Mouse (Mus musculus): ENCODE results near the gene Rpgrip1l. TPM values are rescaled to one million over a fixed set of nuclear protein-coding genes. Genes with fewer than 3 reads are reported as not detected.
A peak's percentile ranks its signal among the peaks of the same experiment; 100 is the strongest.

The Rpgrip1l gene
- polyA plus RNA-seq, 1 experiment from 2014 or later: 14.4 TPM

DNA sequence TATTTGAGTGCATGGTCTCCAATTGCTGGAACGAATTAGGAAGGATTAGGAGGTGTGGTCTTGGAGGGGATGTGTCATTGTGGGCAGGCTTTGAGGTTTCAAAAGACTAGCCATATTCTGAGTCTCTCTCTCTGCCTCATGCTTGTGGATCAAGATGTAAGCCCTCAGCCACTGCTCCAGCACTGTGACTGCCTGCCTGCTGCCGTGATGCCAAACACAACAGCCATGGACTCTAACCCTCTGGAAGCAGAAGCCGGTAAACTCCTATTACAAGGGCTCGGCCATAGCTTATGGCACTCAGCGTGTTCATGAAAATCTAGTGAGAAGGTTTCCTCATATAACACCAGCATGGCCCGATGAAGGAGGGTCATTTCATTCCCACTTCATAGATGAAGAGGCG lies 36.8 kb upstream of the Rpgrip1l start:
- H3K27ac ChIP-seq (replicated peaks): no peak overlapping the region
- H3K9me3 ChIP-seq: no peaks in the 10 kb centered on the region; the same call in 1 of the 2 replicates
- H3K36me3 ChIP-seq: no peaks in the 10 kb centered on the region
- H3K27me3 ChIP-seq: no peaks in the 10 kb centered on the region
- H3K4me3 ChIP-seq: no peak overlapping the region
- WGBS: 91% methylated on average over 7 of the region's 7 CpGs
- no peak overlapping the region for H3K9ac ChIP-seq (replicated peaks)
- peaks cover 3% of the 10 kb centered on the region for H3K4me1 ChIP-seq
- no peak for ATAC-seq (ENCODE audit: low FRiP score, low read depth)
- H3K4me2 ChIP-seq (replicated peaks): no peak overlapping the region

DNA sequence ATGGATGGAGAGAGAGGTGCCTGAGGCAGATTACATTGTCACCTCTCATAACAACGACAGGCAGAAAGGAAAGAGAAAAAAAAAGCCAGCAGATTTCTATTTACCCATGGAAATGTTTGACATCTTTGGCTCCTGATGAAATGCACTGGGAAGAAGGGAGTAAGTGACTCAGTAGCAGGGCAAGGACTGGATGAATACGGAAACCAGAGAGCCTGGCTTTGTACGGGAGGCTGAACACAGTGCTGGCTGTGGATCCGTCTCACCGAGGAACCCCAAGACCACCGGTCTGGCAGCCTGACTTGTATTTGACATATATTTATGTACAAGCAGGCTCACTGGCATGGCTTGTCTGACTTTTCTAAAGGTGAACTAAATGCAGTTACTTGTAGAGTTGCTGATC lies 34.5 kb upstream of the Rpgrip1l start:
- no peaks in the 10 kb centered on the region for H3K27me3 ChIP-seq
- no peak for ATAC-seq (ENCODE audit: low FRiP score, low read depth)
- no peaks in the 10 kb centered on the region for H3K36me3 ChIP-seq
- H3K4me2 ChIP-seq (replicated peaks): no peak overlapping the region
- no peak overlapping the region for H3K9ac ChIP-seq (replicated peaks)
- 86% methylated on average over 6 of the region's 6 CpGs for WGBS
- no peaks in the 10 kb centered on the region; the same call in 1 of the 2 replicates for H3K9me3 ChIP-seq
- no peak overlapping the region for H3K4me3 ChIP-seq
- H3K4me1 ChIP-seq: no peaks in the 10 kb centered on the region
- no peak overlapping the region for H3K27ac ChIP-seq (replicated peaks)

DNA sequence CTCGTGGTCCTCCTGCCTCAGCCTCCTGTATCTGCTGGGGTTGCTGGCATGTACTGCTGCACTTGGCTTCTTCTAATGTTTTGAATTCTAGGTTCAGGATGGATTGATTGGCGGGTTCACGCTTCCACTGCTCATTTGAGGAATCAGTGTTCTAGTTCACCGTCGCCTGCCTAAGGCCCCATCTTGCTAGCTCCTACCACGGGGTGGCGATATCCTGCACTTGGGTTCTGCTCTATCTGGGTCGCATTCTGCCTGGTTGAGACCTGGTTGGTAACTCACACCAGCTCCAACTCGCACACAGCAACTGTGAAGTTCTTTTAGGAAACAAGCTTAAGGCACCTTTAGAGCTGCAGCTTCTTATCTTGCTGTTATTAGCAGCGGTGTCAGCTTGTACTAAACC lies 34.1 kb upstream of the Rpgrip1l start:
- H3K4me2 ChIP-seq (replicated peaks): no peak overlapping the region
- ATAC-seq (ENCODE audit: low FRiP score, low read depth): no peak
- 89% methylated on average over 10 of the region's 10 CpGs for WGBS
- no peaks in the 10 kb centered on the region; the same call in 1 of the 2 replicates for H3K9me3 ChIP-seq
- H3K4me3 ChIP-seq: no peak overlapping the region
- H3K27ac ChIP-seq (replicated peaks): no peak overlapping the region
- peaks cover 3% of the 10 kb centered on the region; the same call in 1 of the 2 replicates for H3K4me1 ChIP-seq
- H3K36me3 ChIP-seq: no peaks in the 10 kb centered on the region
- H3K9ac ChIP-seq (replicated peaks): no peak overlapping the region
- no peaks in the 10 kb centered on the region for H3K27me3 ChIP-seq

DNA sequence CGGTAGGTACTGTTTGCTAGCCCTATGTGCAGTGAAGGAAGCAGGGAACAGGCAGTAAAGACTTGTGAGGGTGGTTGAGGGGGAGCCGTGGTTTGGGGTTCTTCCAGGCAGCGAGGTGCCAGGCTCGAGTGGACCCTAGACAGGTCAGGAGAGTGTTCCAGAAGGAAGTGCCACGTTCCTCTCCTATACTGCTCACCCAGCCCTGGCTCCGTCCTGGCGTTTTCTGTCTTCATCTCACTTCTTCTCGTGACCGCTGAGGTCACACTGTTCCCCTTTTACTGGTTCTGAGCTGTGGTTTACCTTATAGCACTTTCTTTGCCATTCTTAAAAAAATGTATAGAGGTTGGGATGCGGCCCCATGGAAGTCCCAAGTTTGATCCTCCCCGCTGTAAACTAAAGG lies 31.6 kb upstream of the Rpgrip1l start:
- 97% methylated on average over 11 of the region's 11 CpGs for WGBS
- no peak overlapping the region for H3K27ac ChIP-seq (replicated peaks)
- H3K9ac ChIP-seq (replicated peaks): no peak overlapping the region
- H3K4me1 ChIP-seq: peaks cover 5% of the 10 kb centered on the region; the same call in 1 of the 2 replicates
- H3K36me3 ChIP-seq: no peaks in the 10 kb centered on the region
- no peak overlapping the region for H3K4me3 ChIP-seq
- no peaks in the 10 kb centered on the region for H3K27me3 ChIP-seq
- no peaks in the 10 kb centered on the region; the same call in 1 of the 2 replicates for H3K9me3 ChIP-seq
- ATAC-seq (ENCODE audit: low FRiP score, low read depth): no peak
- H3K4me2 ChIP-seq (replicated peaks): no peak overlapping the region

DNA sequence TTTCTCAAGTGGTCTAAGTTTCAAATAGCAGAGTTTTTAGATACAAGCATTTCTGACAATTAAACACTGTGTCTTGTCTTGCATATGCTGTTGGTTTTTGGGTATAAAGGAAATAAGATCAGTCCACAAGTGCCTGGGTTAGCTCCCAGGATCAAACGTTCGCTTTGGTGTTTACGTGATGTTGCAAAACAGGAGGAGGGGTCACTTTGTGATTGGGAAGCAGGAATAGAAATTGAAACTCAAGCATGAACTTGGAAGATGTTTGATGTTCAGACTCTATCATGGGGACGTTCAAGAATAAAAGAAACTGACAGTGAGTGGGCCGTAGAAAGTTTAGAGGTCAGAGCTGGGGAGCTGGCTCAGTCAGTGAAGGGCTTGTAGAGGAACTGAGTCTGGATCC lies 29.7 kb upstream of the Rpgrip1l start:
- H3K4me1 ChIP-seq: peaks cover 5% of the 10 kb centered on the region; the same call in 1 of the 2 replicates
- no peak overlapping the region for H3K9ac ChIP-seq (replicated peaks)
- ATAC-seq (ENCODE audit: low FRiP score, low read depth): no peak
- H3K36me3 ChIP-seq: no peaks in the 10 kb centered on the region
- H3K4me3 ChIP-seq: no peak overlapping the region
- H3K27ac ChIP-seq (replicated peaks): no peak overlapping the region
- no peaks in the 10 kb centered on the region for H3K27me3 ChIP-seq
- H3K4me2 ChIP-seq (replicated peaks): no peak overlapping the region
- WGBS: 74% methylated on average over 5 of the region's 5 CpGs
- no peaks in the 10 kb centered on the region for H3K9me3 ChIP-seq

DNA sequence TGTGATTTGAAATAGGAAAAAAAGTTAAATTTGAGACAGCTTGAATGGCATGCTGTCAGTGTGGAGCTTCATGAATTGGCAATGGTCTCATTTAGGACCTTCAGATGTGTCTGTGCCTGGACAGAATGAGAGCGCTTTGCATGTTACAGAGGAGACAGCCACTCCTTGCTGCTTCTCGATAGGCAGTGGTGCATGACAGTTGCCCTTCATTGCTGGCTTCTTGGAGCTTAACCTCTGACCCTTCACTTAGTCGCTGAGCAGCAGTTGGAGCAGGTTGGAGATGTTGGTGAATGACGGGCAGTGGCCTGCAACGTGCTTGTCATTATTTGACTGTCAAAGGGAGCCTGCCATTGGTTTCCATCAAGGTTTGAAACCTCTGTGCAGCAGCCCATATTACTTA lies 29.1 kb upstream of the Rpgrip1l start:
- Histone ChIP-seq H3K4me3 (no peak overlapping the region), H3K9me3 (no peaks in the 10 kb centered on the region), H3K9ac (replicated peaks) (no peak overlapping the region), H3K27ac (replicated peaks) (no peak overlapping the region), H3K4me2 (replicated peaks) (no peak overlapping the region), H3K4me1 (peaks cover 5% of the 10 kb centered on the region; the same call in 1 of the 2 replicates), H3K36me3 (no peaks in the 10 kb centered on the region), H3K27me3 (no peaks in the 10 kb centered on the region)
- no peak for ATAC-seq (ENCODE audit: low FRiP score, low read depth)
- WGBS: 21% methylated on average over 5 of the region's 5 CpGs

DNA sequence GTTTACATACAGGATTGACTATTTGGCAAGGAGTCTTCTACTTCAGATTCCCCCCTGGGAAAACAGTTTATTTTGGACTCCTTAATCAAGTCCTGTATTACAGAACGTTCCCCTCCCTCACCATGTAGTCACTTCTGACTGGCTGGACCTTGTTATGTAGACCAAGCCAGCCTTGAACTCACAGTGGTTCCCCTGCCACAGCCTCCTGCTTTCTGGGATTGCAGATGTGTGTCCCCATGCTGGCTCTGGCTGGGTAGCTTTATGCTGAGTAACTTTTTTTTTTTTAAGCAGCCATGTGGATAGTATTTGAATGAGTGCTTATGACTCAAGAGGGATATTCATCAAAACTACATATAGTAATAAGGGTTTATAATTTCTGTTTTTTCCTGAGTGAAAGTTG lies 27.7 kb upstream of the Rpgrip1l start:
- no peak overlapping the region for H3K27ac ChIP-seq (replicated peaks)
- H3K9ac ChIP-seq (replicated peaks): no peak overlapping the region
- peaks cover 5% of the 10 kb centered on the region; the same call in 1 of the 2 replicates for H3K4me1 ChIP-seq
- H3K36me3 ChIP-seq: peaks cover 4% of the 10 kb centered on the region; the same call in 1 of the 2 replicates
- H3K4me2 ChIP-seq (replicated peaks): no peak overlapping the region
- no peak overlapping the region for H3K4me3 ChIP-seq
- WGBS: 76% methylated on average over 1 of the region's 1 CpGs
- ATAC-seq (ENCODE audit: low FRiP score, low read depth): no peak
- no peaks in the 10 kb centered on the region for H3K27me3 ChIP-seq
- H3K9me3 ChIP-seq: 0 out of 2 replicates have a peak, but pooled peaks cover 4% of the 10 kb centered on the region

DNA sequence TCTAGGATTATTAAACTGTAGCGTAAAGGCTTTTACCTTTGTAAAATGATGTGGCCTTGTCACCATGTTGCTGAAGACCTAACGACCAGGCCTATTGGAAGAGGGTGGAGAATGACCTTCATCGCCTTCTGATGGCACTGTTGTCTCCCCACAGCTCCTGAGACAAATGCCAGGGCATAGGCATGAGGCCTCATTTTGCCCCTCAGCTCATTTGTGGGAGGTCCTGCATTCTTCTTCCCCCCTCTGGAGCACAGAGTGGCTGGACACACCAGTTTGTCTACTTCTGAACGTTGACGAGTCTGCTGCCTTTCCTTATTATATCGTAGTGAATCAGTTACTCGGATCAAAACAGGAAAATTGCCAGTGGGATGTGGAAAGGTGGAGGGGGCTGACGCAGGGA lies 26.6 kb upstream of the Rpgrip1l start:
- no peak for ATAC-seq (ENCODE audit: low FRiP score, low read depth)
- Histone ChIP-seq H3K4me3 (no peak overlapping the region), H3K27me3 (no peaks in the 10 kb centered on the region), H3K36me3 (peaks cover 4% of the 10 kb centered on the region; the same call in 1 of the 2 replicates), H3K4me1 (peaks cover 5% of the 10 kb centered on the region; the same call in 1 of the 2 replicates), H3K27ac (replicated peaks) (no peak overlapping the region), H3K9me3 (0 out of 2 replicates have a peak, but pooled peaks cover 6% of the 10 kb centered on the region), H3K4me2 (replicated peaks) (no peak overlapping the region), H3K9ac (replicated peaks) (no peak overlapping the region)
- whole genome bisulfite sequencing: 91% methylated on average over 8 of the region's 8 CpGs

DNA sequence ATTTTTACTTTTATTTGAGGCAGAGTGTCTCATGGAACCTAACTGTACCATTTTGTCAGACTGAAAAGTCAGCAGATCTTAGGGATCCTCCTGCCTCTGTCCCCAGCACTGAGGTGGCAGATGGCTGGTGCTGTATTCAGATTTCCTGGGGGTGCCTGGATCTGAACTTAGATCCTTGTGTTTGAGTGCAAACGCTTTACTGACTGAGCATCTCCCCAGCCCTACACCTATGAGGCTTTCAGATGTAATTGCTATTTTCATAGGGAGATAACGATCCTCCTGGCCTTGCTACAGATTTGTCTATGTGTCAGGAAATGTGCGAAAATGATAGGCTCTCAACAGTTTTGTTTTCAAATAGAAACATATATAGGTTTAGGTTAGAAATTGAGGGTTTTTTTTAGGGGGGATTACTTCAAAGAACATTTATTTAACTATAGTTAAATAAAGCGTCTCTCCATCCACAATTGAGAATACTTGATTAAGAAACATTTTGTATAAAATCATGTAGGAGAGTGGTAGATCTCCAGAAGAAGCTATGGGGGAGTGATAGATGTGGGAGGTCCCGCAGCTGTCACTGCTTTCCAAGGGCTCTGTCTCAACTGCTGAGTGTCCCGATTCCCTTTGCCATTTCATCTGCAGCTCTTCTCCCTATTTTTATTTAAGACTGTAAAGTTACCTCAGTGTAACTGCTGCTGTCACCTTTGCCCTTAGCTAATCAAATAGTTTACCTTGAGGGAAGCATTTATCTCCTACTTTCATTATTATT lies 25.5 kb upstream of the Rpgrip1l start:
- Histone ChIP-seq H3K4me1 (peaks cover 5% of the 10 kb centered on the region; the same call in 1 of the 2 replicates), H3K9me3 (0 out of 2 replicates have a peak, but pooled peaks cover 10% of the 10 kb centered on the region), H3K27me3 (no peaks in the 10 kb centered on the region), H3K27ac (replicated peaks) (no peak overlapping the region), H3K9ac (replicated peaks) (no peak overlapping the region), H3K36me3 (peaks cover 4% of the 10 kb centered on the region; the same call in 1 of the 2 replicates), H3K4me3 (no peak overlapping the region), H3K4me2 (replicated peaks) (no peak overlapping the region)
- ATAC-seq (ENCODE audit: low FRiP score, low read depth): no peak
- WGBS: 92% methylated on average over 6 of the region's 6 CpGs

DNA sequence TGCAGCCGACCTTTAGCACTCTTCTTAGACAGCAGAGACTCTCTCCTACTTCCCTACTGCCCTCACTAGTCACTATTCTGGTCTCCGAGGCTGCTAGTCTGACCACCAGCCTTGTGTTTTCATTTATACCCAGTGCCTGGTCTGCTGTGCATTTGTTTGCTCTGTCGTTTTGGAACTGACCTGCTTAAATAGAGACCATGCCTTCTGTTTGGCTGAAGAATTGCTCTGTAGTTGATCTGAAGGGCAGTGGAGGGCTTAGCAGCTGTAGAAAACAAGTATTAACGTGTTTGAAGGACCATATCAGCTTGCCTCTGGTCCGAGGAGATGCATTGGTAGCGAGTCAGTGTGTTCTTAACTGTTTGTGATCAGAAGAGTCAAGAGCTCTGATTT lies 16.4 kb upstream of the Rpgrip1l start:
- Histone ChIP-seq H3K4me2 (replicated peaks) (no peak overlapping the region), H3K4me3 (no peak overlapping the region), H3K9ac (replicated peaks) (no peak overlapping the region), H3K36me3 (no peaks in the 10 kb centered on the region; the same call in 1 of the 2 replicates), H3K27ac (replicated peaks) (peak overlapping the region; percentile 78), H3K9me3 (0 out of 2 replicates have a peak, but pooled peaks cover 2% of the 10 kb centered on the region), H3K4me1 (peaks cover 43% of the 10 kb centered on the region), H3K27me3 (no peaks in the 10 kb centered on the region)
- no peak for ATAC-seq (ENCODE audit: low FRiP score, low read depth)
- 28% methylated on average over 6 of the region's 6 CpGs for WGBS

DNA sequence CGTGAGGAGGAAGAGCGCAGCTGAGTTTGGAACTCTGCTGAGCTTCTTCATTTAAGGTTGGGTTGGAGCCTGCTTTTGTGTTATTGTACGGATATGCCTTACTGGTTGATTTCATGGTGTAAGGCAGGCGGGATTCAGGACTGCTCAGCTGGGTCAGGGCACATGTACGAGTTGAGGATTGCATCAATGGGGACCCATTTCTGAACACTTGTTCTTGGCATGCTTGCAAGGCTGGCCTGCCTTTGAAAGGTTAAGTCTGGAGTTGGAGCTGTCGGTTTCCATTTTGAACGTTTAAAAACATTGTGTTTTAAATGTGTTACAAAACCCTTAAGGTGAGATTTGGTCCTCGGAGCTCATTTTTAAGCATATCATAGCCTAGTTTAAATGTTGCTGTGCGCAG lies 16.0 kb upstream of the Rpgrip1l start:
- Histone ChIP-seq H3K9me3 (no peaks in the 10 kb centered on the region), H3K27me3 (no peaks in the 10 kb centered on the region), H3K9ac (replicated peaks) (no peak overlapping the region), H3K4me3 (no peak overlapping the region), H3K27ac (replicated peaks) (peak overlapping the region; percentile 78), H3K4me1 (peaks cover 43% of the 10 kb centered on the region), H3K4me2 (replicated peaks) (no peak overlapping the region), H3K36me3 (no peaks in the 10 kb centered on the region; the same call in 1 of the 2 replicates)
- no peak for ATAC-seq (ENCODE audit: low FRiP score, low read depth)
- WGBS: 74% methylated on average over 9 of the region's 9 CpGs

DNA sequence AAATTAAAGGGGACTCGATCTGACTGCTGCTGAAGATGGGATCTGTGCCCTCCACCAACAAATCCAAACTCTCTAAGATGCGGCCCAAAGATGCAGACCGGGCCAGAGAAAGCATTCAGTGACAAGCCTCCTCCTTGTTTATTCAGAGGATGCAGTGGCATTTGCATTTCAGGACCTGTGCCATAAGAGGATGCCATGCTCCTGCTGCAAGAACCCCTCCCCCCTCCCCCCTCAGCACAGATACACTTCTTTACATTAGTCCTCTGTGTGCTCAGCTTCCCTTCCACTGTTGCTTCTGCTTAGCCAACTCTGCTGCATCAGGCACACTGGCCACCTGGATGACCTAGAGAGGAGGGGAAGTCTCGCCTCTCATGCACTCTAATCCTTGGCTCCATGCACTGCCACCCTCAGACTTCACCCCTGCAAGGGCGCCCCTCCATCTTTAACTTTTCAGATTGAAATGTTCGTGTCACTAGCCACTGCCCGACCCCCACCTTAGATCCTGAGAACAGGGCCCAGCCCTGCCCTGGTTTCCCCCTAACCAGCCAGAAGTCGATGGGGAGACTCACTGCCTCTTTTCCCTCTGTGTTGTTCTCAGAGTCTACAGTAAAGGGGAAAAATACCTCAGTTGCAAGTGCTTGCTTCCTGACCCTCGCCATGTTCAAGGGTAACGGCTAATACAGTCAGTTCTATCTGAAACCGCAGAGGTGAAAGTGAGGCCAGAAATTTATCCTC lies 14.6 kb upstream of the Rpgrip1l start:
- peaks cover 43% of the 10 kb centered on the region for H3K4me1 ChIP-seq
- WGBS: 79% methylated on average over 11 of the region's 11 CpGs

More for the DNA sequence above, 14.6 kb upstream of the Rpgrip1l start:
- no peak overlapping the region for H3K4me3 ChIP-seq
- no peaks in the 10 kb centered on the region for H3K9me3 ChIP-seq
- no peaks in the 10 kb centered on the region for H3K27me3 ChIP-seq
- H3K4me2 ChIP-seq (replicated peaks): no peak overlapping the region
- no peak overlapping the region for H3K9ac ChIP-seq (replicated peaks)
- no peak overlapping the region; the same call in 1 of the 2 replicates for H3K27ac ChIP-seq (replicated peaks)
- ATAC-seq (ENCODE audit: low FRiP score, low read depth): no peak
- H3K36me3 ChIP-seq: no peaks in the 10 kb centered on the region; the same call in 1 of the 2 replicates

Measured in midbrain, embryonic 12.5 days (tissue).